Mouse (Mus musculus) embryonic facial prominence, embryonic 14.5 days (tissue): ENCODE data around the gene Sh2d3c. TPM values are rescaled to one million over a fixed set of nuclear protein-coding genes. Genes with fewer than 3 reads are reported as not detected.
A peak's percentile ranks its signal among the peaks of the same experiment; 100 is the strongest.

ENCODE experiments used
- ATAC-seq: fragments of 200-750 bp; cut with Nextera tagmentation; 2 replicates; pipeline ENCODE4 v1.8.0; 2017; ENCODE audit warnings: low read depth, moderate number of reproducible peaks, moderate TSS enrichment
- DNase-seq: peaks from one replicate; pipeline ENCODE4 v3.0.0-alpha.2; 2015; ENCODE audit warnings: low spot score
- H3K27ac ChIP-seq: fragments of 300-500 bp; sonication (generic); replicated peaks from 2 replicates; pipeline ENCODE4 v1.5.1; 2014; ENCODE audit warnings: low read depth, mild to moderate bottlenecking, low read length, moderate library complexity
- H3K27me3 ChIP-seq: fragments of 300-500 bp; sonication (generic); replicated peaks from 2 replicates; pipeline ENCODE4 v1.6.1; 2014; ENCODE audit warnings: low read length; ENCODE audit not compliant: control insufficient read depth, insufficient read depth
- H3K36me3 ChIP-seq: fragments of 300-500 bp; sonication (generic); 2 replicates; pipeline ENCODE4 v1.6.1; 2014; ENCODE audit warnings: low read length, mixed read lengths; ENCODE audit not compliant: control insufficient read depth, insufficient read depth
- H3K4me1 ChIP-seq: fragments of 300-500 bp; sonication (generic); 2 replicates; pipeline ENCODE4 v1.6.1; 2014; ENCODE audit warnings: antibody characterized with exemption, low read length; ENCODE audit not compliant: control insufficient read depth, insufficient read depth
- H3K4me2 ChIP-seq: fragments of 300-500 bp; sonication (generic); 2 replicates; pipeline ENCODE4 v1.6.1; 2014; ENCODE audit warnings: low read depth, mild to moderate bottlenecking, low read length, moderate library complexity, mixed read lengths
- H3K4me3 ChIP-seq: fragments of 300-500 bp; sonication (generic); 2 replicates; pipeline ENCODE4 v1.5.1; 2014; ENCODE audit warnings: low read depth, mild to moderate bottlenecking, low read length
- H3K9ac ChIP-seq: fragments of 300-500 bp; sonication (generic); 2 replicates; pipeline ENCODE4 v1.6.1; 2014; ENCODE audit warnings: low read depth, mild to moderate bottlenecking, low read length, moderate library complexity, mixed read lengths
- H3K9me3 ChIP-seq: fragments of 300-500 bp; sonication (generic); 2 replicates; pipeline ENCODE4 v1.6.1; 2016; ENCODE audit warnings: low read length; ENCODE audit not compliant: control insufficient read depth
- WGBS: fragments of 180-500 bp; shearing (Covaris S2); extraction: QIAGEN DNeasy Blood & Tissue Kit; methylation state at CpG from one replicate; pipeline ENCODE4 v1.1.7; 2014; 5-methylcytosine and 5-hydroxymethylcytosine counted together
- polyA plus RNA-seq: library from polyadenylated mRNA; unstranded; fragments of >200 nt; fragmentation: Nextera tagmentation; extraction: Ambion mirVana; gene quantifications from 2 replicates; pipeline ENCODE4 v1.2.1, GENCODE M21; 2014

Sh2d3c gene
- polyA plus RNA-seq, 1 experiment from 2014 or later: 21.7 TPM

GRCm38 (mm10) chr2:32758503-32758902 is 37.6 kb downstream of the Sh2d3c start:
- H3K27me3 ChIP-seq: no peaks in the 10 kb centered on the region
- no peaks in the 10 kb centered on the region for H3K9me3 ChIP-seq
- no peak for DNase-seq
- H3K9ac ChIP-seq: no peak overlapping the region
- 70% methylated on average over 8 of the region's 8 CpGs for WGBS
- no peak for ATAC-seq
- no peak overlapping the region; the same call in 1 of the 2 replicates for H3K4me2 ChIP-seq
- peaks cover 38% of the 10 kb centered on the region for H3K36me3 ChIP-seq
- H3K27ac ChIP-seq: no peak overlapping the region
- no peaks in the 10 kb centered on the region for H3K4me1 ChIP-seq
- H3K4me3 ChIP-seq: no peak overlapping the region

- Histone ChIP-seq H3K36me3 (peaks cover 36% of the 10 kb centered on the region), H3K9me3 (no peaks in the 10 kb centered on the region), H3K4me2 (no peak overlapping the region), H3K9ac (no peak overlapping the region), H3K4me3 (no peak overlapping the region), H3K27me3 (no peaks in the 10 kb centered on the region), H3K4me1 (no peaks in the 10 kb centered on the region), H3K27ac (no peak overlapping the region)
- ATAC-seq (no peak), DNase-seq (no peak)
- WGBS: 92% methylated on average over 2 of the region's 2 CpGs
Observed at GRCm38 (mm10) chr2:32759001-32759400, 38.1 kb downstream of the Sh2d3c start.

GRCm38 (mm10) chr2:32761361-32761760 is 40.5 kb downstream of the Sh2d3c start:
- DNase-seq (no peak), ATAC-seq (no peak)
- Histone ChIP-seq H3K4me1 (no peaks in the 10 kb centered on the region), H3K9me3 (no peaks in the 10 kb centered on the region), H3K4me3 (no peak overlapping the region), H3K4me2 (no peak overlapping the region), H3K9ac (no peak overlapping the region), H3K36me3 (peaks cover 27% of the 10 kb centered on the region), H3K27ac (no peak overlapping the region), H3K27me3 (no peaks in the 10 kb centered on the region)
- 85% methylated on average over 14 of the region's 14 CpGs for WGBS

- ATAC-seq: no peak
- no peak for DNase-seq
- Histone ChIP-seq H3K4me3 (no peak overlapping the region), H3K4me2 (no peak overlapping the region), H3K27me3 (no peaks in the 10 kb centered on the region), H3K36me3 (peaks cover 27% of the 10 kb centered on the region), H3K4me1 (no peaks in the 10 kb centered on the region), H3K9me3 (no peaks in the 10 kb centered on the region), H3K9ac (no peak overlapping the region), H3K27ac (no peak overlapping the region)
- WGBS: 93% methylated on average over 4 of the region's 4 CpGs
Observed at GRCm38 (mm10) chr2:32761859-32762258, 41.0 kb downstream of the Sh2d3c start.

- 78% methylated on average over 3 of the region's 3 CpGs for WGBS
- Histone ChIP-seq H3K9ac (no peak overlapping the region), H3K4me3 (no peak overlapping the region), H3K27ac (no peak overlapping the region), H3K4me1 (no peaks in the 10 kb centered on the region), H3K4me2 (no peak overlapping the region), H3K9me3 (no peaks in the 10 kb centered on the region), H3K27me3 (no peaks in the 10 kb centered on the region), H3K36me3 (peaks cover 27% of the 10 kb centered on the region)
- no peak for ATAC-seq
- no peak for DNase-seq
Observed at GRCm38 (mm10) chr2:32763353-32763752, 42.5 kb downstream of the Sh2d3c start.

- 73% methylated on average over 12 of the region's 12 CpGs for WGBS
- Histone ChIP-seq H3K9ac (no peak overlapping the region), H3K4me3 (no peak overlapping the region), H3K36me3 (peaks cover 8% of the 10 kb centered on the region; the same call in 1 of the 2 replicates), H3K27me3 (no peaks in the 10 kb centered on the region), H3K27ac (no peak overlapping the region), H3K9me3 (no peaks in the 10 kb centered on the region), H3K4me1 (0 out of 2 replicates have a peak, but pooled peaks cover 4% of the 10 kb centered on the region), H3K4me2 (no peak overlapping the region)
- no peak for ATAC-seq
- no peak for DNase-seq
Observed at GRCm38 (mm10) chr2:32767241-32767640, 46.4 kb downstream of the Sh2d3c start.

GRCm38 (mm10) chr2:32768661-32769285 is 47.9 kb downstream of the Sh2d3c start:
- Histone ChIP-seq H3K36me3 (no peaks in the 10 kb centered on the region), H3K9me3 (no peaks in the 10 kb centered on the region), H3K4me3 (no peak overlapping the region), H3K27ac (no peak overlapping the region), H3K4me1 (0 out of 2 replicates have a peak, but pooled peaks cover 4% of the 10 kb centered on the region), H3K4me2 (no peak overlapping the region), H3K27me3 (no peaks in the 10 kb centered on the region), H3K9ac (no peak overlapping the region)
- ATAC-seq (no peak), DNase-seq (peak; percentile 56)
- WGBS: 49% methylated on average over 17 of the region's 19 CpGs

- 69% methylated on average over 5 of the region's 5 CpGs for WGBS
- H3K27me3 ChIP-seq: no peaks in the 10 kb centered on the region
- H3K9ac ChIP-seq: no peak overlapping the region
- DNase-seq (no peak), ATAC-seq (no peak)
- H3K36me3 ChIP-seq: no peaks in the 10 kb centered on the region
- H3K4me2 ChIP-seq: no peak overlapping the region
- no peak overlapping the region for H3K27ac ChIP-seq
- H3K9me3 ChIP-seq: no peaks in the 10 kb centered on the region
- 0 out of 2 replicates have a peak, but pooled peaks cover 4% of the 10 kb centered on the region for H3K4me1 ChIP-seq
- no peak overlapping the region for H3K4me3 ChIP-seq
Observed at GRCm38 (mm10) chr2:32769327-32770085, 48.7 kb downstream of the Sh2d3c start.
